Mouse (Mus musculus) myocyte (in vitro differentiated cells): ENCODE results near the gene Ror2.

Experiments used
- E2F4 ChIP-seq: IDR thresholded peaks from one replicate; pipeline ENCODE4 v1.6.1; 2011; ENCODE audit warnings: mild to moderate bottlenecking, control low read depth, moderate library complexity; ENCODE audit not compliant: insufficient read depth
- MAX ChIP-seq: IDR thresholded peaks from one replicate; pipeline ENCODE4 v1.6.1; 2011; ENCODE audit warnings: low read depth, mild to moderate bottlenecking, control low read depth
- MYOG ChIP-seq, 3 experiments: IDR thresholded peaks; one replicate each; pipeline ENCODE4 v1.6.1; 2011; ENCODE audit warnings: control low read depth in 2 of 3, low read depth in 2 of 3, mild to moderate bottlenecking in 2 of 3; ENCODE audit not compliant: insufficient read length in 2 of 3, control insufficient read depth in 1 of 3, insufficient read depth in 1 of 3
- POLR2A ChIP-seq: IDR thresholded peaks from one replicate; pipeline ENCODE4 v1.6.1; 2011; ENCODE audit warnings: low read depth, mild to moderate bottlenecking, control low read depth, moderate library complexity; ENCODE audit not compliant: insufficient read length
- TCF12 ChIP-seq: IDR thresholded peaks from one replicate; pipeline ENCODE4 v1.6.1; 2011; ENCODE audit warnings: mild to moderate bottlenecking, control low read depth; ENCODE audit not compliant: poor library complexity, insufficient read depth, severe bottlenecking

- no peak for TF ChIP-seq TCF12
- no peak for TF ChIP-seq E2F4
- no peak for TF ChIP-seq POLR2A
- TF ChIP-seq MYOG (IDR thresholded peaks at IDR 0.05; ENCODE audit: control insufficient read depth in 1 of 3, insufficient read depth in 1 of 3, insufficient read length in 2 of 3, low read depth in 2 of 3): no peak
- TF ChIP-seq MAX: no peak
Measured at GRCm38 (mm10) chr13:53267849-53268248, 18.1 kb downstream of the Ror2 start.
